Mouse (Mus musculus): ENCODE results near the gene Cdkn1b. TPM values are rescaled to one million over a fixed set of nuclear protein-coding genes. Genes with fewer than 3 reads are reported as not detected.

Gene Cdkn1b
- polyA plus RNA-seq (2017; shearing (Covaris generic)): 50.8 TPM

GRCm38 (mm10) chr6:134920190-134921013 is at the start of gene Cdkn1b:
TSS of gene Cdkn1b (plus strand) at chr6:134920401.

DNA sequence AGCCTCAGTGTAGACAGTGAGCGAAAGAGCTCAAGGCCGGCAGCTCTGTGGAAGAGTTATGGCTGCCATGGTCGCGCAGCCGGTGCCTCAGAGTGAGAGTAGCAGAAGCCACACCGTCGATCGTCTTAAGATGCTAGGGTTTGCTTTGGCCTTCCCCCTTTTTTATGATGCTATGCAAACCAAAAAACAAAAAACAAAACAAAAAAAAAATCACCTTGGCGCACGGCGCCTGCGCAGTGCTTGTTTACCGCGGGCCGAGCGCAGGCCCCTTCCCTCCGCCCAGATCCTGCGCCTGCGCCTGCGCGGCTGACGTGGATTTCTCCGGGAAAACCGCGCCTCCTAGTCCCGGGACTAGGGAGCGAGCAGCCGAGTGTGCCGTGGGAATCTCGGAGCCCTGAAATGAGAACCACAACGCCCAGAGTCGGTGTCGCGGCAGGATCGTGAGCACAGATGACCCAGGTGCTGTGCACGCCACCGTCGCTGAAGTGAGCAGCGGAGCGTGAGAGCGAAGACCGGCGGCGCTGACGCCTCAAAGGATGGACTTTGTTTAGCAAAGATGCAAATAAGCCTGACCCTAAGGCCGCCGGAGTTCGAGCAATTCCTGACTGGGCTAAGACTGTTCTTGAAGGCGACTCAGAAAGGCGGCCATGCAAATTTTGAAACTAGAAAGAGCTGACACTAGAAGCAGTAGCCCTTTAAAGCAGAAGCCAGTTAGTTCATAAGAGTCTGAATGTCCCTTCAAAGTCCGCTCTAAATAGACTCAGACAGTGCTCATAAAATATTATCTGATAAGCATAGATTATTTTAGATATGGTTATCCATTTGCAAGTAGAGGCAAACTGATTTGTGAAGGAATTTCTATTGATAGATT is 21.9 kb upstream of the Cdkn1b start, which contains the start of gene Gpr19:
TSS of gene Gpr19 (minus strand) at position 484 of the 871 bp plus-strand sequence.

Other genes starting within 250 kb of the Cdkn1b start
- gene Dusp16, start 127.8 kb upstream of the Cdkn1b start, polyA plus RNA-seq (2017; shearing (Covaris generic)): 1.3 TPM
- gene Crebl2, start 90.2 kb upstream of the Cdkn1b start, polyA plus RNA-seq (2017; shearing (Covaris generic)): 42.6 TPM
- 6.7 TPM for gene Gpr19, start 21.8 kb upstream of the Cdkn1b start, polyA plus RNA-seq (2017; shearing (Covaris generic))
- 0.17 TPM for gene Apold1, start 61.3 kb downstream of the Cdkn1b start, polyA plus RNA-seq (2017; shearing (Covaris generic))
- 154 TPM for gene Ddx47, start 91.2 kb downstream of the Cdkn1b start, polyA plus RNA-seq (2017; shearing (Covaris generic))
- gene Gprc5a, start 145.2 kb downstream of the Cdkn1b start, polyA plus RNA-seq (2017; shearing (Covaris generic)): 1.1 TPM
- gene Gprc5d, start 197.9 kb downstream of the Cdkn1b start, polyA plus RNA-seq (2017; shearing (Covaris generic)): not detected